Mouse (Mus musculus) MEL-GATA-1-ER (cell line): ENCODE measurements around the gene Slc22a21.
"Not testable (repeated sequence)": the region's sequence is repeated elsewhere in the genome, so short reads cannot be mapped to it uniquely, and the experiment has no call there.

ENCODE experiments used
- DNase-seq: peaks from one replicate; pipeline ENCODE4 v3.0.0-alpha.2; 2012; ENCODE audit warnings: low read depth; ENCODE audit errors: extremely low read depth

The Slc22a21 gene

GRCm38 (mm10) chr11:54002147-54002760 lies 22.1 kb upstream of the Slc22a21 start:
- DNase-seq: no peak

- no peak for DNase-seq
Measured at GRCm38 (mm10) chr11:53997661-53998060, 17.5 kb upstream of the Slc22a21 start.

DNA sequence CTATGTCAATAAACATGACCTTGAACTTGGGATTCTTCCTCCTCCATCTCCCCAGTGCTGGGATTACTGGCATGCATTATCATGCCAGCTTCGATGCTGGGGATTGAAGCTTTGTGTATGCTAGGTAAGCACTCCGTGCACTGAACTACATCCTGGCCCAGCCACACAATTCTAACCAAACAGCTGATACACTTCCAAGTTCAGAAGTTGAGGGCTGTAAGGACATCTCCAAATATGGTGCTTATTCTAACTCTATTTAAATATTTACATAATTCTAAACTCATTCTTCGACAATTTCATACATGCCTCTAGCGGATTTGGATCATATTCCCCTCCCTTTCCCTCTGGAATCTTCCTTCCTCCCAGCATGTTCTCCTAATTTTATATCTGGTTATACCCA lies 12.1 kb upstream of the Slc22a21 start:
- no peak for DNase-seq

DNA sequence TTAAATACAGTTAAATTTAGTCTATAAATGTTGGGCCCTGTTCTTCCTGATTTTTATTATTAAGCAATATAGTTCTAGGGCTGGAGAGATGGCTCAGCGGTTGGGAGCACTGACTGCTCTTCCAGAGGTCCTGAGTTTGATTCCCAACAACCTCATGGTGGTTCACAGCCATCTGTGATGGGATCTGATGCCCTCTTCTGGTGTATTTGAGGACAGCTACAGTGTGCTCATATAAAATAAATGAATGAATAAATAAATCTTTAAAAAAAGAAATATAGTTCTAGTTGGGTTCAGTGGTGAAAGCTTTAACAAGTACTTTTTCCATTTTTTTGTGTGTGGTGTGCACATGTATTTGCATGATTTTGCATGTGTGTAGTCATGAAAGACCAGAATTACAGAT lies 9.1 kb upstream of the Slc22a21 start:
- DNase-seq: no peak

- DNase-seq: no peak
Measured at GRCm38 (mm10) chr11:53988081-53988480, 7.9 kb upstream of the Slc22a21 start.

DNA sequence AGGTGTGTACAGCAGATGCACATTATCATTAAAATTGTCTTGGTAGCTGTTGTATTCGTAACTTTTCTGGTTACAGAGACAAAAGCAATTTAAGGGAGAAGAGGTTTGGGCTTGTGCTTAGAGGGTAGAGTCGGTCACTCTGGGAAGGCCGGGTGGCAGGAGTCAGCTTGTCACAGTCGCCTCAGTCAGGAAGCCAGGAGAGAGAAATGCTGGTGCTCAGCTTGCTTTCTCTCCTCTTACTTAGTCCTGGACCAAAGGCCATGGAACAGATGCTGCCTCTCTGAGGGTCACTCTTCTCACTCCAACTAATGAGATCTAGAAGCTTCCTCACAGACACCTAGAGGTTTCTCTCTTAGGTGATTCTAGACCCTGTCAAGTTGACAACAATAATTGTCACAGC lies 1.3 kb upstream of the Slc22a21 start:
- no peak for DNase-seq

DNA sequence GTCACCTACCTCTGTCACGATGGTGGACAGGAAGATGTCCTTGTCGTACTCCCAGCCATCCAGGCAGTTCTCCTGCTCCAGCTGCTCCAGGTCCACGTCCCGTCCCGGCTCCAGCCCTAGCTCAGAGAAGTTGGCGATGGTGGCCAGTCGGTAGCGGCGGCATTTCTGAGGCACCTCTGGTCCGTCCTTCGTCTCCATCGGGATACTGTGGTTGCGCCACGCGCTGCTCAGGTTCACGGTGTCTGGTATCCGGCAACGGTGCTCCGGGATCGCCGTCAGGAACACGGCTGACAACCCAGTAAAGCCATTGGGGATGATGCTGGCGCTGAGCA lies 710 bp downstream of the Slc22a21 start:
- not testable (repeated sequence) for DNase-seq

GRCm38 (mm10) chr11:53977672-53978071 lies 2.5 kb downstream of the Slc22a21 start:
- no peak for DNase-seq

GRCm38 (mm10) chr11:53975559-53975958 lies 4.6 kb downstream of the Slc22a21 start:
- DNase-seq: no peak

GRCm38 (mm10) chr11:53958984-53959383 lies 21.1 kb downstream of the Slc22a21 start:
- DNase-seq: no peak

DNA sequence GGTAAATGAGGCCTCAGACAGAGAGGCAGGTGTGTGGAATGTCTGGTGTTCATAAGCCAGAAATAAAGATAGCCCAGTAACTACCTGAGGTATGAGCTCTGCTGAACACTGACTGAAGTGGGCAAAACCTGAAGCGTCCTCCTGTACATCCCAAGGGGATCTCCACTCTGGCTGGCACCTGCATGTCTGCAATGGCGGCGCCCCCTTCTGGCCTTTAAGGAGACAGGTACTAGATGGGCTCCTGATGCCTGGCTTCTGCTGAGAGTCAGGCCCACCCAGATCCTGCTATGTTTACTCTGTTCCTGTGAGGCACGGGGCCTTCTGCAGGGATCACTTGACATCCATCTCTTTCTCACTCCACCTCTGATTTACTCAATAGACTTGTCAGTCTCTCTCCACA lies 22.0 kb downstream of the Slc22a21 start:
- DNase-seq: not testable (repeated sequence)

GRCm38 (mm10) chr11:53956636-53957035 lies 23.5 kb downstream of the Slc22a21 start:
- no peak for DNase-seq

- no peak for DNase-seq
Measured at GRCm38 (mm10) chr11:53954653-53955052, 25.5 kb downstream of the Slc22a21 start.

DNA sequence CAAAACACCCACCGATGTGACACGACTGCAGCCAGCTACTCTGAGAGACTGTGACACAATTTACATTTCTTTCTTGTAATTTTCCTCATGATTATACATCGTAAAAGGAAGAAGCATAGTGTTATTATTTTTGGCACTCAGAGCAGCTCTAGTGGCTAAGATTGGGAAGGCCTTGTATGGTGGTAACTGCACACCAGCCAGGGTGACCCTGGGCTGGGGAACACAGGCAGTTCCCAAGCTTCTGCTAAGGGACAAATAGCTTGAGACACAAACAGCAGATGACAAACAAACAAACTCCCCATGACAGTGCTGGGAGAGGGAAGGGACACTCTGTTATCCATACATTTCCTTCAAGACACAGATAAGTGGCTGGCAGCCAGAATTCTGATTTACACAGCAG lies 30.0 kb downstream of the Slc22a21 start:
- not testable (repeated sequence) for DNase-seq

- DNase-seq: not testable (repeated sequence)
Measured at GRCm38 (mm10) chr11:53931944-53932318, 48.2 kb downstream of the Slc22a21 start.

DNA sequence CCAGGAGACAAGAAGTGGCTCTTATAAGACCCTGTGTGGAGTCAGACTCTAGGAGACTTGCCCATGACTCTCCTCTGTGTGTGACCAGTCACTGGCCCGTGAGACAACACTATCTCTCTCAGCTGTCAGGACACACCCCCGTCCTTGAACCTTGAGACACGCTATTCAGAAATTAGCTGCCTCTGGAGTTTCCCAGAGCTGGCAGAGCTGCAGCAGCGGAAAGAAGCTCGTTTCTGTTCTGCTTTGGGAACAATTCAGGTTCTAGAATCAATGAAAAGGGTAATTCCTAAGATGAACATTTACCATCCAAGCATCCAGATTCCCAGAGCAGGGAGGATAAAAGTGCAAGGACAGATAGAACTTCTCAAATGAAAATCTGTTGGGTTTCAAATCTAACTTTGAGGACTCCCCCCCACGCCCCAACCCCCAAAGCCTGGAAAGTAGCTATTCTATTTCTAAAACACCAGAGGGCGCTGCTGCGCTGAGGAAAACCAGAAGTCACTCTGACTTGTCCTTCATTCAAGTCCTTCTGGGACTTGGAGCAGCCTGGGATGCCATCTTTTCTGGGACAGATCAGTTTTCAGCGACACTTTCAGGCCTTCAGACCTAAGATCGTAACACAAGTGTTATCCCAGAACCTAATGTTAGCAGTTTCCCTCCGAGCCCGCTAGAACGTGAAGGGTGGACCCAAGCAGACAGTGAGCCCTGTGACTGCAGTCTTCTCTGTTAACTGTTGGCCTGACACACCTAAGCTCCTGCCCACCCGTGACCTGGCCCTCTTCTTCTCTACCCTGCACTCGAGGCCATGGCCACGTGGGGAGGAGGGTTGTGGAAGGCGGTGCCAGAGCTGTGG lies 48.8 kb downstream of the Slc22a21 start:
- peak; percentile 32 for DNase-seq

- no peak for DNase-seq
Measured at GRCm38 (mm10) chr11:53929741-53930140, 50.4 kb downstream of the Slc22a21 start.

DNA sequence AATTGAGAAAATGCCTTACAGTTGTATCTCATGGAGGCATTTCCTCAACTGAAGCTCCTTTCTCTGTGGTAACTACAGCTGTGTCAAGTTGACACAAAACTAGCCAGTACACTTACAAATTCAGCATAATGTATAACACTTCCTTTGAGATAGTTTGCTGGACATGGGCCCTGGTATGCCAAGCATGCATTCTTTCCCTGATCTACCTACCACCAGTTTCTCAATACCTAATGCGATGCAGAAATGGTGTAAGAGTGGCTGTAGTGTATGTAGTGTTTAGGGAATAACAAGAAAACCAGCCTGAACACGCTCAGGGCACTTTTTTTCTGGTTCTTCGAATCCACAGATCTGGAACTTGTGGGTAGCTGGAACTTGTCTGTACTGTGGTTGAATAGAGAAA lies 51.5 kb downstream of the Slc22a21 start:
- no peak for DNase-seq

DNA sequence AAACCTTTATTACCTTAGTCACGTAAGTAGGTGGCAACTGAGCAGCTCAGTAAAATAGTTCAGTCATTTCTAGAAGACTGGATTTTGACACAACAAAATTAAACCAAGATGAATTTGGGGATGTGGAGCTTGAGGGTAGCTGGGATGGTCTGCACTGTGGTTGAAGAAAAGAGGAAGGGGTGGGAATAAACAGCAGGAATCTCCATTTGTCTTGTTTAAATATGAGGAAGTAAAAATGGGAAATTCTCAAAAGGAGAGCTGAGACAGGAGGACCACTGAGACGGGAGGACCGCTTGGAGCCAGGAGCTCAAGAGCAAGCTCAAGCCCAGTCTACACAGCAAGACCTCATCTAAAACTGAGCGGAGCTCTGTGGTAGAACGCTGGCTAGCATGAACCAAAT lies 53.8 kb downstream of the Slc22a21 start:
- DNase-seq: no peak

- no peak for DNase-seq
Measured at GRCm38 (mm10) chr11:53918851-53919250, 61.3 kb downstream of the Slc22a21 start.

DNA sequence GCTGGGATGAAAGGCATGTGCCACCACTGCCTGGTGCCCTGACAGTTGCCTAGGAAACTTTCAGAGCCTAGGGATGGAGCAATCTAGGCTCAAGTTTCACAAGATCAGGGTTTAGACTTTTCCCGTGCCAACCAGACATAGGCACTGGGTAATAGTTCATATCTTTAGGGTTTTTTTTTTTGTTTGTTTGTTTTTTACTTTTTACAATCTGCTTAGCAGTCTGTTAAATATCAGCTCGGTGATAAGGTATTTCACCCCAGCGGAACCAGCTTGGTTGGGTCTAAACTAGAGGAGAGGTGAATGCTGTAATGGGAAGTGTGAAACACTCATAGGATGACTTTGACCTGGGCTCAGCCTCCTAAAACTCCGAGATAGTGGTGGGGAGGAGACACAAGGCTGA lies 69.1 kb downstream of the Slc22a21 start:
- DNase-seq: no peak

GRCm38 (mm10) chr11:53908686-53909085 lies 71.4 kb downstream of the Slc22a21 start:
- no peak for DNase-seq

DNA sequence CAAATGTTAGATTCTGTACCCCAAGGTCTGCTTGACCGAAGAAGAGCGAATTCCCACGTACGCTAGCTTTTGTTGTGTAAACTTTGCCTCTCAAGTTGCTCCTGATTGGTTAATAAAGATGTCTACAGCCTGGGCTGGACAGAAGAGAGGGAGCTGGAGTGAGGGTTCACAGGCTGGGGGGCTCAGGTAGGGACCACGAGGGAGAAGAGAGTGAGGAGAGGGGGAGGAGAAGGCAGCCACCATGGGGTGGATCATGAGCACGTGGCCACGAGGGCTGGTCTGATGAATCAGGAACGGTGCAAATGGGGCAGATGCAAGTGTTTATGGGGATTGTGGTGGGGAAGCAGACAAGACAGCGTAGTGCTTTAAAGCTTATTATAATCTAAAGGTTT lies 75.6 kb downstream of the Slc22a21 start:
- no peak for DNase-seq
